Mouse (Mus musculus) lung, postnatal 0 days (tissue): Measurements from ENCODE around the gene Gimap5. TPM values are rescaled to one million over a fixed set of nuclear protein-coding genes. Genes with fewer than 3 reads are reported as not detected.

Experiments used
- ATAC-seq: fragments of 200-750 bp; cut with Nextera tagmentation; 2 replicates; pipeline ENCODE4 v1.8.0; 2017; ENCODE audit warnings: moderate library complexity
- DNase-seq: peaks from one replicate; pipeline ENCODE4 v3.0.0-alpha.2; 2016; ENCODE audit warnings: low spot score
- H3K27ac ChIP-seq: fragments of 300-500 bp; sonication (generic); 2 replicates; pipeline ENCODE4 v1.5.1; 2014; ENCODE audit warnings: antibody characterized with exemption, mild to moderate bottlenecking, low read length, mixed read lengths
- H3K27me3 ChIP-seq: fragments of 300-500 bp; sonication (generic); replicated peaks from 2 replicates; pipeline ENCODE4 v1.6.1; 2014; ENCODE audit warnings: low read length, mixed read lengths; ENCODE audit not compliant: insufficient read depth
- H3K36me3 ChIP-seq: fragments of 300-500 bp; sonication (generic); 2 replicates; pipeline ENCODE4 v1.6.1; 2014; ENCODE audit warnings: low read length, mixed read lengths; ENCODE audit not compliant: insufficient read depth
- H3K4me1 ChIP-seq: fragments of 300-500 bp; sonication (generic); 2 replicates; pipeline ENCODE4 v1.6.1; 2014; ENCODE audit warnings: antibody characterized with exemption, low read depth, low read length, mixed read lengths; ENCODE audit not compliant: insufficient read depth
- H3K4me2 ChIP-seq: fragments of 300-500 bp; sonication (generic); replicated peaks from 2 replicates; pipeline ENCODE4 v1.6.1; 2014; ENCODE audit warnings: low read depth, mild to moderate bottlenecking, low read length, moderate library complexity, mixed read lengths
- H3K4me3 ChIP-seq: fragments of 300-500 bp; sonication (generic); 2 replicates; pipeline ENCODE4 v1.5.1; 2014; ENCODE audit warnings: low read depth, low read length
- H3K9ac ChIP-seq: fragments of 300-500 bp; sonication (generic); replicated peaks from 2 replicates; pipeline ENCODE4 v1.6.1; 2014; ENCODE audit warnings: low read depth, mild to moderate bottlenecking
- H3K9me3 ChIP-seq: fragments of 300-500 bp; sonication (generic); 2 replicates; pipeline ENCODE4 v1.6.1; 2016; ENCODE audit warnings: low read length, mixed read lengths
- CTCF ChIP-seq: IDR thresholded peaks from 2 replicates; pipeline ENCODE4 v1.5.1; 2016; ENCODE audit warnings: antibody characterized with exemption, mild to moderate bottlenecking
- EP300 ChIP-seq: IDR thresholded peaks from 2 replicates; pipeline ENCODE4 v1.6.1; 2016; ENCODE audit warnings: antibody characterized with exemption, mild to moderate bottlenecking, control low read depth
- WGBS: fragments of 180-500 bp; shearing (Covaris S2); extraction: QIAGEN DNeasy Blood & Tissue Kit; methylation state at CpG from one replicate; pipeline ENCODE4 v1.1.7; 2014; 5-methylcytosine and 5-hydroxymethylcytosine counted together
- polyA plus RNA-seq: library from polyadenylated mRNA; unstranded; fragments of >200 nt; fragmentation: Nextera tagmentation; extraction: Ambion mirVana; gene quantifications from 2 replicates; pipeline ENCODE4 v1.2.1, GENCODE M21; 2015

Gene Gimap5
- polyA plus RNA-seq, 1 experiment from 2014 or later: 49.8 TPM

DNA sequence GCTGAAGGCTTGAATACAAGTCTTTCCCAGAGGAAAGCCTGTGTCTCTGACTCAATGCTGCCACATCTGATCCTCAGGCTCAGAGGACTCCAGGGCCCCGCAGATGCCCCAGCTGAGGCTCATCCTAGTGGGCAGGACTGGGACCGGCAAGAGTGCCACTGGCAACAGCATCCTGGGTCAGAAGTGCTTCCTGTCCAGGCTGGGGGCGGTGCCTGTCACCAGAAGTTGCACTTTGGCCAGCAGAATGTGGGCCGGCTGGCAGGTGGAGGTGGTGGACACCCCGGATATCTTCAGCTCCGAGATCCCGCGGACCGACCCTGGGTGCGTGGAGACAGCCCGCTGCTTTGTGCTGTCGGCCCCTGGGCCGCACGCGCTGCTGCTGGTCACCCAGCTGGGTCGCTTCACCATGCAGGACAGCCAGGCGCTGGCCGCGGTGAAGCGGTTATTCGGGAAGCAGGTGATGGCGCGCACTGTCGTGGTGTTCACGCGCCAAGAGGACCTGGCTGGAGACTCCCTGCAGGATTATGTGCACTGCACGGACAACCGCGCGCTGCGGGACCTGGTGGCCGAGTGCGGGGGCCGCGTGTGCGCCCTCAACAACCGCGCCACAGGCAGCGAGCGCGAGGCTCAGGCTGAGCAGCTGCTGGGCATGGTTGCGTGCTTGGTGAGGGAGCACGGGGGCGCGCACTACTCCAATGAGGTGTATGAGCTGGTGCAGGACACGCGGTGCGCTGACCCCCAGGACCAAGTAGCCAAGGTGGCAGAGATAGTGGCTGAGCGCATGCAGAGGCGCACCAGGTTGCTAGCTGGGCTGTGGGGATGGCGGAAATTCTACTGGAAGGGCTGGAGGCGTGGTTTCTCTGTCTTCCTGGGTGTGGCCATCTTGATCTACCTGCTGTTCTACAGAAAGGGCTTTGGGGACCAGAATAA is 3.3 kb upstream of the Gimap5 start:
- TF ChIP-seq CTCF (peak; percentile 23), EP300 (no peak)
- DNase-seq (peak; percentile 24), ATAC-seq (no peak)
- H3K4me3 ChIP-seq: peak overlapping the region; percentile 18; the same call in 1 of the 2 replicates
- WGBS: 12% methylated on average over 48 of the region's 52 CpGs
- no peaks in the 10 kb centered on the region for H3K36me3 ChIP-seq
- no peaks in the 10 kb centered on the region for H3K27me3 ChIP-seq
- H3K4me1 ChIP-seq: peaks cover 7% of the 10 kb centered on the region; the same call in 1 of the 2 replicates
- peak overlapping the region; percentile 60 for H3K4me2 ChIP-seq
- H3K27ac ChIP-seq: no peak overlapping the region
- H3K9ac ChIP-seq: no peak overlapping the region
- H3K9me3 ChIP-seq: no peaks in the 10 kb centered on the region

DNA sequence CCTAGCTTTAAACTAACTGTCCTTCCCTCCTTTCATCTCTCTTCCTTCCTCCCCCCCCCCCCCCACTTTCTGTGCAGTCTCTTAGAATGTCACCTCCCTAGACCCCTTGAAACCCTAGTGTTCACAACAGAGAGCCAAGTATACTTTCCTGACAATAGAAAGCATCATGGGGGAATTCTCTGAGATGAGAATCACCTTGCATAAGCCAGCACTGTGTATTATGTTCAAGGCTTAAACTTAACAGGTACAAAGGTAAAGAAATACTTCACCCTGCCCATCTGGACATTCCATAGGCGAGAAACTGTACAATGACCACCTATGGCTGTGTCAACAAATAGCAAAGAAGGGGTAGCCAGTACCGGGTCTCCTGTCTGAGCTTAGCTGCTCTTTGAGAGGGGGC is 507 bp upstream of the Gimap5 start:
- H3K9ac ChIP-seq: no peak overlapping the region
- no peak for DNase-seq
- WGBS: 34% methylated on average over 2 of the region's 2 CpGs
- peak overlapping the region; percentile 89 for H3K27ac ChIP-seq
- H3K4me1 ChIP-seq: peaks cover 7% of the 10 kb centered on the region; the same call in 1 of the 2 replicates
- no peaks in the 10 kb centered on the region for H3K27me3 ChIP-seq
- H3K4me3 ChIP-seq: no peak overlapping the region
- TF ChIP-seq EP300: no peak
- TF ChIP-seq CTCF: no peak
- no peaks in the 10 kb centered on the region for H3K9me3 ChIP-seq
- H3K36me3 ChIP-seq: no peaks in the 10 kb centered on the region
- no peak for ATAC-seq
- H3K4me2 ChIP-seq: 0 out of 2 replicates have a peak overlapping the region, but pooled peaks have one; percentile 19

DNA sequence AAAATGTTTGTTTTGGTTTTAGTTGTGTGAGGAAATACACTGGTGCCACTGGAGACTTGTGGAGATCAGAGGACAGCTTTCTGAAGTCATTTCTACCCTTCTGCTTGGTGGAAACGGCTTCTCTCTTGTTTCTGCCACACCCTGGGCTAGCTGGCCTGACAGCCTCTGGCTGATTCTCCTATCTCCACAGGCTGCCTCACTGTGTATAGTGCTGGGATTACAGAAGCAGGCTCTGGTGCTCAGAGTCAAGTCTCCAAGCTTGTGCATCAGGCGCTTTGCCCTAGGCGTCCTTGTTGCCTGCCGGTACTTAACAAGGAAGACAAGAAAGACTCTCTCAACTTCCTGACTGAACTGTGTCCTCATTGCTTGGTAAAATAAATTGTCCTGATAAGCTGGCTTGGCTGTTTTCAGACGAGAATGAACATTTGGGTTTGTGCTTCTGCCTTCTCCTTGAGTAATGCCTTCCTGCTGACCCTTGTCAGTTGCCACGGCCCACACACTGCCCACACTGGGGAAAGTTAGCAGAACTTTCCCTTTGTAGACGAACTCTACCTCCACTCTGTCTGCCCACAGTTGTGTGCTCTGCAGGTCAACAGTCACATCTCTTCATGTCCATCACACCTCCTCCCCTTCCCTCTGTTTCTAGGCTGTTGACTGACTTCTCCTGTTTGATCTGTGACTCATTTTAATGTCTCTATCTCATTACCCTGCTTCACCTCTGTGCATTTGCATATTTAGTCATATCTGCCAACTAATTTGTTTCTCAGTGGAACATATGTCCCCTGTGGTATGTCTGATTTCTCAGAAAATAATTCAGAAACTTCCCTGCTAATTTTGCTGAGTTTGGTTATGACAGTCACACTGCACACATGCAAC is 1.3 kb downstream of the Gimap5 start:
- H3K4me2 ChIP-seq: peak overlapping the region; percentile 44
- H3K9me3 ChIP-seq: no peaks in the 10 kb centered on the region
- H3K9ac ChIP-seq: peak overlapping the region; percentile 23; the same call in 1 of the 2 replicates
- ATAC-seq (peak; percentile 57), DNase-seq (peak; percentile 30)
- H3K4me1 ChIP-seq: peaks cover 4% of the 10 kb centered on the region; the same call in 1 of the 2 replicates
- TF ChIP-seq EP300 (no peak), CTCF (peak; percentile 23; the same call in 1 of the 2 replicates)
- H3K36me3 ChIP-seq: no peaks in the 10 kb centered on the region
- H3K27me3 ChIP-seq: no peaks in the 10 kb centered on the region
- WGBS: 26% methylated on average over 7 of the region's 7 CpGs
- H3K27ac ChIP-seq: peak overlapping the region; percentile 89
- peak overlapping the region; percentile 31; the same call in 1 of the 2 replicates for H3K4me3 ChIP-seq

DNA sequence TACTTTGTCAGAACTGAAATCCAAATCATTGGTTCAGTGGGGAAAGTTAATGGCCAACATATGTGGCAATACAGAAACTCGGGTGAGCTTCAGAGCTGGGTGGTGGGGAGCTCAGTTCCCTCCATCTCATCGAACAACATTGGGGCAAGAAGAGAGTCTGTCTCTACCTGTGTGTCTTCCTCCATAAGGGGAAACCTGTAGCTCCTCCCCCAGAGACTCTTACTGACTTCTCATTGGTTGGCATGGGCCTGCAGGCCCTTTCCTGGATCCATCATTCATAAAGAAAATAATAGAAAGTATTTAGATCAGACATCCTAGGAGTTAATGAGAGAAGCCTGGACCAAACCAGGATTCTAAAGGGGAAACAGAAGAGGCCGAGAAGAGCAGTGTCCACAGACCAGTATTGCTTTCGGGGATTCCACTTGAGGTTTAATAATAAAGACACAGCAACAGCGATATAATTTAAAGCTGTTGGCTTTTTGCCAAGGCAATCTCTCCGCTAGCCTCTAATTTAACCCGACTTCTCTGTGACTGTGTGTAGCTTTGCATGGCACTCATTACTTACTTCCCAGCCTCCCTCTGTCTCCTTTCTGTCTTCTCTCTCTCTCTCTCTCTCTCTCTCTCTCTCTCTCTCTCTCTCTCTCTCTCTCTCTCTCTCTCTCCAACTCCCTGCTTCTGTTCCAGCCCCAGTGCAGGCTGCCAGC is 17.7 kb downstream of the Gimap5 start:
- Histone ChIP-seq H3K36me3 (no peaks in the 10 kb centered on the region), H3K4me3 (no peak overlapping the region), H3K27me3 (no peaks in the 10 kb centered on the region), H3K27ac (no peak overlapping the region), H3K4me1 (no peaks in the 10 kb centered on the region), H3K9me3 (no peaks in the 10 kb centered on the region), H3K4me2 (no peak overlapping the region), H3K9ac (no peak overlapping the region)
- ATAC-seq (no peak), DNase-seq (no peak)
- no peak for TF ChIP-seq EP300
- no peak for TF ChIP-seq CTCF
- WGBS: 65% methylated on average over 7 of the region's 7 CpGs

DNA sequence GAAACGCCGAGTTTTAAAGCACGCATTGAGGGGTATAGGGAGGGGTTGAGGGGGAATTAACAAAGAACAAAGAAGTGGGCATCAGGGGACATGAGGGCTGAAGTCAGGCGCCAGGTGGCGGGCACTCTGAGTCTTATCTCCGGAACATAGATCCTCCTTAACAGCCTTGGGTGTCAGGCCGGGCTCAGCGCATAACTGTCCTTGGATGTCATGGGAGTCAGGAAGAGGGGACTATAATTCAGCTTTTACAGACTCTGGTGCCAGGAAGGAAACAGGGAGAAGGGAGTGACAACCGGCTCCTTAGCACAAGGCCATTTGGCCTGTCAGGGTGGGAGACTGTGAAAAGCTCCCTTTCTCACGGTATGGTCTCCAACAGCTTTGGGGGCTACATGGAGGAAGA is 18.5 kb downstream of the Gimap5 start:
- no peak for DNase-seq
- H3K4me2 ChIP-seq: no peak overlapping the region
- no peak for ATAC-seq
- no peaks in the 10 kb centered on the region for H3K27me3 ChIP-seq
- WGBS: 92% methylated on average over 10 of the region's 10 CpGs
- H3K27ac ChIP-seq: no peak overlapping the region
- no peak for TF ChIP-seq CTCF
- no peak for TF ChIP-seq EP300
- no peak overlapping the region for H3K4me3 ChIP-seq
- no peak overlapping the region for H3K9ac ChIP-seq
- no peaks in the 10 kb centered on the region for H3K36me3 ChIP-seq
- no peaks in the 10 kb centered on the region for H3K9me3 ChIP-seq
- H3K4me1 ChIP-seq: no peaks in the 10 kb centered on the region
